29 mouse cellular contexts compared by ENCODE assay signal in genomic region chr8:115185431-115185964, GRCm38 (mm10).
DNase-seq lines count a peak whose midpoint lies in the region; ATAC-seq and TF ChIP-seq lines count a peak whose summit lies in the region.
"Had no signal": no experiment of that assay in that cellular context is flagged by ENCODE, and none has a peak within 500 bp of the region (broad histone marks: within the 10 kb centered on the region; RNA-seq: fewer than 3 reads in every experiment).

No protein-coding gene starts in this region.

- no peak overlapping the region for H3K9ac ChIP-seq in intestine, embryonic 16.5 days (ENCODE audit: low read depth, low read length)
- H3K9ac ChIP-seq in intestine, embryonic 15.5 days: no peak overlapping the region
- H3K9ac ChIP-seq in lung, postnatal 0 days (replicated peaks; ENCODE audit: low read depth): no peak overlapping the region
- H3K9ac ChIP-seq: forebrain, postnatal 0 days; heart, embryonic 13.5 days; hindbrain, embryonic 15.5 days; kidney, embryonic 15.5 days; limb, embryonic 13.5 days; midbrain, embryonic 15.5 days; neural tube, embryonic 12.5 days had no signal

- no peaks in the 10 kb centered on the region for H3K9me3 ChIP-seq in intestine, embryonic 16.5 days (ENCODE audit: control insufficient read depth, low read length)
- H3K9me3 ChIP-seq in intestine, embryonic 15.5 days: no peaks in the 10 kb centered on the region
- H3K9me3 ChIP-seq in lung, postnatal 0 days (ENCODE audit: low read length): no peaks in the 10 kb centered on the region
- no peaks in the 10 kb centered on the region for H3K9me3 ChIP-seq in embryonic facial prominence, embryonic 10.5 days
- H3K9me3 ChIP-seq: heart, embryonic 13.5 days; hindbrain, embryonic 10.5 days; hindbrain, embryonic 15.5 days; kidney, embryonic 15.5 days; limb, embryonic 13.5 days; midbrain, embryonic 15.5 days; neural tube, embryonic 12.5 days had no signal

- peak; percentile 45 for DNase-seq in lung, postnatal 0 days (ENCODE audit: low spot score)
- no peak for DNase-seq in lung, postnatal 36 days
- DNase-seq in embryonic facial prominence, embryonic 10.5 days (ENCODE audit: low spot score): no peak
- peak; percentile 41 to 46 for DNase-seq in natural killer cell, adult 2 months (ENCODE audit: low spot score in 2 of 2)
- DNase-seq in right cerebral cortex, postnatal 10 days (ENCODE audit: low spot score in 2 of 2): no peak
- no peak for DNase-seq in layer of hippocampus, postnatal 25 days (ENCODE audit: extremely low spot score in 1 of 2, low spot score in 1 of 2)
- DNase-seq: adrenal gland, postnatal 10 days; cerebellum, adult 11 months; cerebellum, adult 9-10 months; cerebellum, postnatal 36 days; embryo, embryonic 11 days; forebrain, postnatal 0 days; heart, postnatal 10 days; kidney, postnatal 25 days; right cerebral cortex, adult 18-20 months; right cerebral cortex, postnatal 4 days had no signal

- ATAC-seq in intestine, embryonic 16.5 days: no peak
- ATAC-seq in intestine, embryonic 15.5 days: no peak
- ATAC-seq in lung, postnatal 0 days: peak; percentile 71
- ATAC-seq: forebrain, postnatal 0 days; midbrain, embryonic 15.5 days had no signal

- H3K36me3 ChIP-seq in intestine, embryonic 16.5 days (ENCODE audit: control insufficient read depth, insufficient read depth, low read length): no peaks in the 10 kb centered on the region
- H3K36me3 ChIP-seq in intestine, embryonic 15.5 days: no peaks in the 10 kb centered on the region
- H3K36me3 ChIP-seq in lung, postnatal 0 days (ENCODE audit: insufficient read depth, low read length): no peaks in the 10 kb centered on the region
- no peaks in the 10 kb centered on the region for H3K36me3 ChIP-seq in embryonic facial prominence, embryonic 10.5 days (replicated peaks)
- H3K36me3 ChIP-seq: heart, embryonic 13.5 days; hindbrain, embryonic 10.5 days; hindbrain, embryonic 15.5 days; kidney, embryonic 15.5 days; limb, embryonic 13.5 days; midbrain, embryonic 15.5 days; neural tube, embryonic 12.5 days had no signal

- no peaks in the 10 kb centered on the region for H3K27me3 ChIP-seq in intestine, embryonic 16.5 days (replicated peaks; ENCODE audit: control insufficient read depth, insufficient read depth, low read length)
- H3K27me3 ChIP-seq in intestine, embryonic 15.5 days (replicated peaks): no peaks in the 10 kb centered on the region
- no peaks in the 10 kb centered on the region for H3K27me3 ChIP-seq in lung, postnatal 0 days (replicated peaks; ENCODE audit: insufficient read depth, low read length)
- 0 out of 2 replicates have a peak, but pooled peaks cover 5% of the 10 kb centered on the region for H3K27me3 ChIP-seq in embryonic facial prominence, embryonic 10.5 days (replicated peaks; ENCODE audit: low read depth, poor library complexity, severe bottlenecking)
- H3K27me3 ChIP-seq: heart, embryonic 13.5 days; hindbrain, embryonic 15.5 days; midbrain, embryonic 15.5 days; neural tube, embryonic 12.5 days had no signal

- peaks cover 4% of the 10 kb centered on the region; the same call in 1 of the 2 replicates for H3K4me1 ChIP-seq in intestine, embryonic 16.5 days (ENCODE audit: control insufficient read depth, insufficient read depth, low read length)
- H3K4me1 ChIP-seq in intestine, embryonic 15.5 days (replicated peaks): 0 out of 2 replicates have a peak, but pooled peaks cover 9% of the 10 kb centered on the region
- no peaks in the 10 kb centered on the region; the same call in 1 of the 2 replicates for H3K4me1 ChIP-seq in lung, postnatal 0 days (ENCODE audit: insufficient read depth, low read depth, low read length)
- peaks cover 52% of the 10 kb centered on the region for H3K4me1 ChIP-seq in embryonic facial prominence, embryonic 10.5 days
- H3K4me1 ChIP-seq: hindbrain, embryonic 15.5 days; midbrain, embryonic 15.5 days had no signal

- no peak overlapping the region for H3K4me3 ChIP-seq in intestine, embryonic 16.5 days (ENCODE audit: low read length)
- H3K4me3 ChIP-seq in intestine, embryonic 15.5 days (replicated peaks): no peak overlapping the region
- no peak overlapping the region for H3K4me3 ChIP-seq in lung, postnatal 0 days (ENCODE audit: low read depth, low read length)
- no peak overlapping the region for H3K4me3 ChIP-seq in embryonic facial prominence, embryonic 10.5 days
- H3K4me3 ChIP-seq: erythroblast, embryonic 14.5 days; heart, embryonic 13.5 days; hindbrain, embryonic 10.5 days; hindbrain, embryonic 15.5 days; kidney, embryonic 15.5 days; layer of hippocampus, adult 2 months; limb, embryonic 13.5 days; midbrain, embryonic 15.5 days; neural tube, embryonic 12.5 days had no signal

- H3K4me2 ChIP-seq in intestine, embryonic 16.5 days (ENCODE audit: low read depth, low read length): no peak overlapping the region
- no peak overlapping the region for H3K4me2 ChIP-seq in intestine, embryonic 15.5 days (replicated peaks)
- no peak overlapping the region for H3K4me2 ChIP-seq in lung, postnatal 0 days (replicated peaks; ENCODE audit: low read depth, low read length)
- H3K4me2 ChIP-seq: heart, embryonic 13.5 days; hindbrain, embryonic 15.5 days; kidney, embryonic 15.5 days; limb, embryonic 13.5 days; liver, embryonic 11.5 days; midbrain, embryonic 15.5 days; neural tube, embryonic 12.5 days had no signal

- WGBS in intestine, embryonic 16.5 days: 82% methylated on average over 6 of the region's 6 CpGs
- 81% methylated on average over 6 of the region's 6 CpGs for WGBS in intestine, embryonic 15.5 days
- 59% methylated on average over 6 of the region's 6 CpGs for WGBS in lung, postnatal 0 days
- WGBS in embryonic facial prominence, embryonic 10.5 days: 79% methylated on average over 6 of the region's 6 CpGs

- H3K27ac ChIP-seq in intestine, embryonic 16.5 days (ENCODE audit: low read length): peak overlapping the region; percentile 62
- H3K27ac ChIP-seq in intestine, embryonic 15.5 days: no peak overlapping the region
- no peak overlapping the region for H3K27ac ChIP-seq in lung, postnatal 0 days (ENCODE audit: low read length)
- 0 out of 2 replicates have a peak overlapping the region, but pooled peaks have one; percentile 35 for H3K27ac ChIP-seq in embryonic facial prominence, embryonic 10.5 days (replicated peaks)
- H3K27ac ChIP-seq: heart, embryonic 13.5 days; hindbrain, embryonic 15.5 days; kidney, embryonic 15.5 days; layer of hippocampus, adult 2 months; limb, embryonic 13.5 days; macrophage; midbrain, embryonic 15.5 days; neural tube, embryonic 12.5 days had no signal

- no peak for TF ChIP-seq EP300 in lung, postnatal 0 days (IDR thresholded peaks at IDR 0.05)

- no peak for TF ChIP-seq CTCF in lung, postnatal 0 days (IDR thresholded peaks at IDR 0.05)

Comparison
In these comparisons a context has a peak if more than half of its experiments do, and no peak if none do; other contexts are left out.
1. H3K27ac ChIP-seq: peak in intestine, embryonic 16.5 days (single experiment) and embryonic facial prominence, embryonic 10.5 days (single experiment); none in intestine, embryonic 15.5 days (single experiment) and lung, postnatal 0 days (single experiment).
2. DNase-seq: peak in lung, postnatal 0 days (single experiment) and natural killer cell, adult 2 months (2 of 2); none in lung, postnatal 36 days (single experiment), embryonic facial prominence, embryonic 10.5 days (single experiment), right cerebral cortex, postnatal 10 days (0 of 2) and layer of hippocampus, postnatal 25 days (0 of 2).